Mouse (Mus musculus): ENCODE results near the gene Syn3. TPM values are rescaled to one million over a fixed set of nuclear protein-coding genes. Genes with fewer than 3 reads are reported as not detected.

The Syn3 gene
- total RNA-seq, 2 experiments from 2014 or later = 5.0 to 6.8 TPM

DNA sequence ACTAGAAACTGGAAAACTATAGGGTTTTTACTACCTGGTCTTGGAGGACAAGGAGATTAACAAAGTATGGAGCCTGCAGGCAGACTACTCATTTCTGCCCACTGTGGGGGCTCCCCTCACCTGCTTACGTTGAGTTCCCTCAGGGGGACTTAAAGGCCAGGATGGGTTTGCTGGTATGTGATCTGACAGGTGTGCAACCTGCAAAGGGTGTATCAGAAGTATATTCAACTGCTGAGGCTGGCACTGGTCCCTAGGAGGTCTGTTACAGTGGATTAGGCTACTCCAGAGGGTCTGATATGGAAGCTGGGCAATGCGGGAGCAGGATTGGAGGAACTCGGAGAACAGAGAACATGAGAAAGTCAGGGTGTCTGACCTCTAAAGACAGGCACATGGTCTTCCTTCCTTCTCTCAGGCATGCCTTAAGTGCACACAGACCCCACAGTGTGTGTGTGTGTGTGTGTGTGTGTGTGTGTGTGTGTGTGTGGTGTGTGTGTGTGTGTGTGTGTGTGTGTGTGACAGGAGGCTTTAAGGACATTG lies 157.6 kb downstream of the Syn3 start:
- no peak for DNase-seq (ENCODE audit: low spot score in 2 of 2)

DNA sequence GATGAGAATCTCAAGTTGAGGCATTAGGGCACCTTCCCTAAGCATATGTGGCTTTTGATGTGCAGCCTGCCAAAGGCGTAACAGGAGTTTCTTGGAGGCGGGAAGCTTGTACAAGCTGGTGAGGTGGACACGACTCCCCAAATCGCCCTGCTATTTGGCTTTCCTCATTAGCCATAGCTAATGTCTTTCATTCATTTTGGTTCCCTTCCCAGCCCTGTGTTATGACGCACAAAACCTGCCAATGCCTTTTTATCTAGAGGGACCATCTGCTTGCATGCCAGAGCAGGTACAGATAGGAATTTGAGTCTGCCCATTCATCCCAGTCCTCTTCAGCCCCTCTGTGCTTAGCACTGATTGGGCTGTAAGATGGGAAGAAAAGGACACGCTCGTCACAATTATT lies 158.3 kb downstream of the Syn3 start:
- no peak for DNase-seq (ENCODE audit: low spot score in 2 of 2)

DNA sequence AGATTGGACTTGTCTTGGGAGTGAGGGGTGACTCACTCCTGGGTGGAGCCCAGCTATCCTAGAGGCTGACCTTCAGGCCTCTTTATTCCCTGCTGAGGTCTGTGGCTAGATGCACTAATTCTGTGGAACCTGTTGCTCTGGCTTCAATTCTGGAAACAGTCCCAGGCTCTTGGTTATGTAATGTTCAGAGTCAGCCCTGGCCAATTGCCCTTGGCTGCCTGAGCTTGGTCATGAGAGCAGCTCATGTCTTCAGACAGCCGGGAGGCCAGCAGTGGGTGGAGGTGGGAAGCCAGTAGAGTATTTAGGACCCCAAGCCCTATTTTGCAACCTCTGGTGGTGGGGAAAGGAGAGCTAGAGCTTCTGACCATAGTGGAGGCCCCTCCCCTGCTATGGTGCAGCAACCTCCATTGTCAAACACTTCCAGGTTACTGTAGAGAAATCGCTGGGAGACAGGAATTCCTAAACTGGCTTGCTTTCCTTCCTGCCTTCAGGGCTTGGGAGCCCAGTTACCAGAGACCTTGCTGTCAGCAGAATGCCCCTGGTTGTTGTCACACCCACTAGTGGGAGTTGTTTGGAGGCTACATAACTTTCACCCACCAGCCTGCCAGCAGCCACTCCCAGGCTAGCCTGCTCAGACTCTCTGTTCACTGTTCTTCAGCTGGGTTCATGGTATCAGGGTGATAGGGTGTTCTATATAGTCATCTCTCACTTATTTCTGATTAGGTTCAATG lies 158.9 kb downstream of the Syn3 start:
- DNase-seq (ENCODE audit: low spot score in 2 of 2) = peak; percentile 51 to 72

DNA sequence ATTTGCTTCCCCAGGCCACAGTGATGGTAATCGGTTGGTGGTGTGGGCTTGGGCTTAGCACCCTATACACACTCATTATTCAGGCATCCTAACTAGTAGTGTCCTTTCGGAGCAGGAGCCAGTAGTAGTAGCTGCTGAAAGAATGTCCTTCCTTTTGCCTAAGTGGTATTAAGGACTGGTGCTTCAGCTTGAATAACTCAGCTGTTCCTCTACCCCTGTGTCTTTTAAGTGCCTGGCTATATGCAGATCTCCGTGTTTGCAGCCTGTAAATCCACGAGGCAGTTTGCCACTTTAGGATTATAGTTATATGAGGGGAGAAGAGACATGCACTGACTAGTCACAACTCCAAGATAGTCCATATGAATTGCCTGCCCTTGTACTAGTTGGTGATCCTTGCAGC lies 159.6 kb downstream of the Syn3 start:
- no peak for DNase-seq (ENCODE audit: low spot score in 2 of 2)

DNA sequence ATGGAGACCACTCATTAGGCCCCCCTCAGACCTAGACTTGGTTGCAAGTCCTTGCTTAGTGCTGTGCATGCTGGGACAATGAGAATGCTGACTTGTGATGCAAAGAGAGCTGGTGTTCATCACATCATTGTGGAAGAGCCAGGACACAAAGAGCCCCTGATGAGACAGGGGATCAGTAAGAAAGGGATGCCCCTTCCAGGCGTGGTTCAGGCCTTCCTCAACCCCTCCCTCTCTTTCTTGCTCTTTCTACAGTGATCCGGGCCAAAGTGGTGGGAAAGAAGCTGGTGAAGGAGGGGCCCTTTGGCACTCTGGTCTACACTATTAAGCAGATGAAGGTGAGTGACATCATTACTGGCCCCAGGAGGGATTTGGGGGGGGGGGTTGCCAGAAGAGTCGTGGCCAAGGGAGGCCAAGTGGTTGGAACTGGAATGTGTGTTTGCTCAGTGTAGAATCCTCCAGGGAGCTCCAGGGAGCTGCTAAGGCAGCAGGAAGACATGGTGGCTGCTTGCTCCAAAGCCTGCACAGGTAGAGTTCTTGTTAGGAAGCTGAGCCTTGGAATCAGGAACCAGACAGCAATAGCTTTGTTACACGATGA lies 160.5 kb downstream of the Syn3 start:
- no peak for DNase-seq (ENCODE audit: low spot score in 2 of 2)

DNA sequence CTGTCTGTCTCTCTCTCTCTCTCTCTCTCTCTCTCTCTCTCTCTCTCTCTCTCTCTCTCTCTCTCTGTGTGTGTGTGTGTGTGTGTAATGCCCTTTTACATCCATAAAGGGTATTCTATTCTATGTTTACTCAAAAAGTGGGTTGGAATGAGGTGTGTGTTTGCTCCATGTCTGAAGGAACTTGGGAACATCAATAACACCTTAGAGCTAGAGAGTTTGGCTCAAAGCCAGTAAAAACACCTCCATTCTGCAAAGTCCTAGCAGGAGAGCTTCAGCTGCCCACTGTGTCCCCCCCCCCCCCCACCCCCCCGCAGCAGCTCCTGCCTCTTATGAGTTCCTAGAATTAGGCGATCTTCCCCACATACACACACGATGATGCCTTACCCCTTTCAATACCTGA lies 161.5 kb downstream of the Syn3 start:
- DNase-seq (ENCODE audit: low spot score in 2 of 2) = no peak

DNA sequence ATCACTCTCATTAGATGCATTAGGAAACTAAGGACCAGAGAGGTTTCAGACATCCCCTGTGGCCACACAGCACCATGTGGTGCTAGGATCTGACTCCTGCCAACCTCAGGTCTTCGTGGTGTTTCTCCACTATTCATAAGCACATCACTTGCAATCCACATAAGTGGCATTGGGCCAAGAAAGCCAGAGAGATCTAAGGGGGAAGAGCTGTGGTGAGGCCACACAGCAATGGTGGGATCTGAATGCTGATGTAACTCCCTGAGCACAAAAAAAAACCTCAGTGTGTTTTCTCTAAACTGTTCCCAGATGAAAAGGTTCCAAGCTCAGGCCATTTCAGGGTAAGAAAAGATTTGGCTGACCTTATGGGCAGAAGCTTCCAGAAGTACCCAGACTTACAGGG lies 162.2 kb downstream of the Syn3 start:
- DNase-seq (ENCODE audit: low spot score in 2 of 2) = no peak

DNA sequence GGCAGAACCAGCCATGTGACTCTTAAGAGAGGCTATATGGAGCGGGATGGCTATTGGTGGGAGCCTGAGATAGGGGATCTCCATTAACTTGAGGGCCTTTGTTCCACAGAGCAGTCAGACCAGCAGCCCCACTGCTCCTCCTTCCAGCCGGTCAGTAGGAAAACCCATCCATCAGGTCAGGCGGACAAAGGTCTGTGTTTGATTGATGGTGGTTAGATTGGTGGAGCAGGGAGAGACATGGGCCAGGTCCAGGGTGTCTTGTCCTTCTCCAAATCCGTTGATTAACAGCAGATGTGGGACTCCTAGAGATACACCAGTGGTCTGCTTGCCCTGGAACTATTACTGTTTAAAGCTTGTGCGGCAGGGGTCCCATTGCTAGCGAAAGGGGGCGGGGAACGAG lies 164.1 kb downstream of the Syn3 start:
- no peak for DNase-seq (ENCODE audit: low spot score in 2 of 2)

DNA sequence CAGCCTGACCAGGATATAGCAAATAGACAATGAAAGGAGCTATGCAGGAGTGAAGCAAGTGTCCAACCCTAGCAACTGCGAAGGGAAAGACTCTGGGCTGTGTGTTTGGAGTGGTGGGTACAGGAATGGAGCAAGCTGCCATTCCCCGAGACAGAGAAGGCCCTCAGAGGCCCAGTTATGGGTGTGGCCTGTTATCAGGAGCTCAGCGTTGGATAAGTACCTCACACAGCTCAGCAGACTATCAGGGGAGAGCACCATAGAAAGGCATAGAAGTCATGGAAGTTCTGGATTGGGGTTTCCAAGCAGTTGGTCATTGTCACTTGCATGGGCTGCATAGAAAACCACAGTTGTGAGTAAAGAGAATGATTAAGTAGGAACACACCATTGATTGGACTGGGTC lies 165.8 kb downstream of the Syn3 start:
- DNase-seq (ENCODE audit: low spot score in 2 of 2) = no peak

DNA sequence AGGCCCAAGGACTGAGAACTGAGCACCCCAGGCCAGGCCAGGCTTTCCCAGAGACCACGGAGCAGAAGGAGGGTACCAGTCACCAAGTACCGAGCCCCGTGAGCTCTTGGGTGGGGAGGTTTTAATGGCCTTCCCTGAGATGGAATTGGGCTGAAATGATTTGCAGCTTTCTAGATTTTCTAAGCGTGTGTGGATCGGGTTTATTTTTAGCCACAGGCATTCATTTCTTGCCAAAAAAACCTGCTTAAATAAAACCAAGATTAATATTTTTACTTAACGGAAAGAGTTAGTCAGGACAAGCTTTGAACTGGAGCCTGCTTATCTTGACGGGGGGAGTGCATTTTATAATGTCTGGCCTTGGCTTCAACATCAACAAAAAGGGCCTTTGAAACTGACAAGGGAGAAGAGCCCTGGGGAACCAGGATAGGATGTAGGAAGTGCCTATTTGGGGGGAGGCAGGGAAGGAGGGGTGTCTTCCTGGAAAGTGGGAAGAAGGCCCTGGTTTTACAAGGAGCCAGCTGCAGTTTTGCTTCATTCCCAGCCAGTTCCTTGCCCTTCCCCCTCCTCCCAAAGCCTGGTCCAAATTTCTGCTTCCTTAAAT lies 166.9 kb downstream of the Syn3 start:
- no peak for DNase-seq (ENCODE audit: low spot score in 2 of 2)

DNA sequence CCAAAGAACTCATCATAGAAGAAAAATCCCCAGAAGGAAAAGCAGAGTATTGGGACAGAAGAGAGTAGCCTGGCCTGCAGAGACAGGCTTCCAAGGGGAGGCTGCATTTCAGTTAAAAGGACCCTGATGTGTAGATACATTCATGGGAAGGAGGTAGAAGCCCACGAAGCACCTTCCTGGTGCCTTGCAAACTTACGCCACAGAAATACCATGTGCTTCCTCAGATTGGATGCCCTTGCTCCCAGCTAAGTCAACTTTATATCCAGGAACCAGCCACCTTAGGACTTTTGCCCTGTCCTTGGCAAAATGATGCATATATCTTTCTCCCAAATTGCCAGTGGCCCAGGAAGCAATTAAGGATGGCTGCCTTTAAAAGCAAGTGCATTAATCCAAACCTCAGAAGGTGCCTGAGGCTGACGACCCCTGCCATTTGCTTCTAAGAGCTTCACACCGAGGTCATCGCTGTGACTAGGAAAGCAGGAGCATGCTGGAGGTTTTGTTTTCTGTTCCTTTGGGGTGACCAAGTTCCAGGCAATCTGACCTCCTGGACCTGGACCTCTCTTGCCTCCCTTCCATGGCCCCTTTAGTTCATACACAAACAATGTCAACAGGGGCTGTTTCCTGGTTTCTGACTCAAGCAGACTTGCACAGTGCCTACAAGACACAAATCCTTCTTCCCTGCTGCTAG lies 167.6 kb downstream of the Syn3 start:
- no peak for DNase-seq (ENCODE audit: low spot score in 2 of 2)

DNA sequence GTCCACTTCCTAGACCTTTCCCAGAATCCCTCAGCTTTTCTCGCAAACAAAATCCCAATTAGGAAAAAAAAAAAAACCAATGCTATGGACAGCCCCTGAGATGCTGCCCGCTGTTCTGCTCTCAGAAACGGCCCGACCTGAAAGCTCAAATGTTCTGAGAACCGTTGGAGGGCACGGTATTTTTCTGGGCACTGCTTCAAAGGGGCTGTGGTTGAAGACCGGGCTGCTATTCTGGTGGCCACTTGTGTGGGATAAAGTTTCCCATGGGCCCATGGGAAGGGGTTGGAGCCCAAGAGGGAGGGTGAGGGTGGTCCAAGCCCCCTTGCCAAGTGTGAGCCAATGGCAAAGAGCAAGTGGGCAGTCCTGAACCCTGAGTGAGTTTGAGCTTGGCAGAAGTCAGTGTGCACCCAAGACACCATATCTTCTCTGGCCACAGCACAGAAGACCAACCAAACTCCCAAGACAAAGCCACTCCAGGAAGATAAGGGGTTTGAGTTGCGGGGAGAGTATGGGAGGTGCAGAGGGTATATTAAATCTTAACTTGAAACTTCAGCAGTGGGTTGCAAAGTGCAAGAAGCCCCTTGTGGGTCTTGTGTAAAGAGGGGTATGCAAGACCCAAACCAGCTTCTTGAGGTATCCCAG lies 169.3 kb downstream of the Syn3 start:
- no peak for DNase-seq (ENCODE audit: low spot score in 2 of 2)

DNA sequence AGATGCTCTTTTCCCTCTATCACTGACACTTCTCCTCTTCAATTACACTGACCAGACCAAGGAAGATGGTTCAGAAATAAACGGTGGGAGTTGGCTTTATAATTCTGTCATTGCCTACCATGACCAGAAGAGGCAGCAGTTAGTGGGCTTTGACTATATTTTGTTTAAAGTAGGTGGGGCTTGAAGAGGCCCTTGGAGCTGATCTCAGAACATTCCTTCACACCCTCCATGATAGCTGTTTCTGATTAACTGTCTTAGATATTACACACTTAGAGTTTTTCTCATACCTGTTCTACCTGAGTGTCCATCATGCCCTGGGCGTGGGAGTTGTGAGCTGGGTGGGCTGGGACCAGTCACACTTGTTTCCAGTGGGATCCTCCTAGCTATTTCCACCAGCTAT lies 170.0 kb downstream of the Syn3 start:
- DNase-seq (ENCODE audit: low spot score in 2 of 2) = no peak

DNA sequence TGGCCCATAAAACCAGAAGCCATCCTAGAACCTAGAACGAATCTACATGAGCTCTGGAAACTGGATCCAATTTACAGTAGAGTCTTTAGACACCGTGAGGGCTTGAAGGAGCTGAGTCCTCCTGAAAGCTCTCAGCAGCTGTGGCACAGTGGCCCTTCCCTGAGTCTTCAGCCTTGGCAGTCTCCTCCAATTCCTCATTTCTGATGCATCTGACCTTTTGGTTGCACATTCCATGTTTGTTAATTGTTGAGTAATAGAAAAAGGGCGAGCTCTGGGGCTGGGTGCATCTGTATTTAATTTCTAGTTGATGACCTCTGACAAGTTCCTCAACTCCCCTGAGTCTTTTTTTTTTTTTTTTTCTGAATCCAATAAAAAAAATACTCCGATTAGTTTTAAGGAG lies 170.6 kb downstream of the Syn3 start:
- DNase-seq (ENCODE audit: low spot score in 2 of 2) = no peak

DNA sequence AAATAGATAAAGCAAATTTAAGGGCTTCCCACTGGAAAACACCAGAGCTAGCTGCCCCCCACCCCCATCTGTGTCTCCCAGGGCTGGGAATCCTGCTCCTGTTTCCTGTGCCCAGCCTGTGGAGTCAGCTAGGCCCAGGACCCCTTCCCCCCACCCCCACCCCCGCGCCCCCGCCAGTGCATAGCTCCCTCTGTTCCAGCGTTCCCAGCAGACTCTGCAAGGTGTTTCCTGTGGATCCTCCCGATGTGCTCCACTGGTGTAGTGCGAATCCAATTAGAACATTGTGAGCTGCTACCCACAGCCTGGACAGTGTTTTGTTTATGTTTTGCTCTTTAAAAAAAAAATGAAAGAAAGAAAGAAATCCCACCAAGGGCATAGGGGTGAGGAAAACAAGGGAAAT lies 173.4 kb downstream of the Syn3 start:
- no peak for DNase-seq (ENCODE audit: low spot score in 2 of 2)

DNA sequence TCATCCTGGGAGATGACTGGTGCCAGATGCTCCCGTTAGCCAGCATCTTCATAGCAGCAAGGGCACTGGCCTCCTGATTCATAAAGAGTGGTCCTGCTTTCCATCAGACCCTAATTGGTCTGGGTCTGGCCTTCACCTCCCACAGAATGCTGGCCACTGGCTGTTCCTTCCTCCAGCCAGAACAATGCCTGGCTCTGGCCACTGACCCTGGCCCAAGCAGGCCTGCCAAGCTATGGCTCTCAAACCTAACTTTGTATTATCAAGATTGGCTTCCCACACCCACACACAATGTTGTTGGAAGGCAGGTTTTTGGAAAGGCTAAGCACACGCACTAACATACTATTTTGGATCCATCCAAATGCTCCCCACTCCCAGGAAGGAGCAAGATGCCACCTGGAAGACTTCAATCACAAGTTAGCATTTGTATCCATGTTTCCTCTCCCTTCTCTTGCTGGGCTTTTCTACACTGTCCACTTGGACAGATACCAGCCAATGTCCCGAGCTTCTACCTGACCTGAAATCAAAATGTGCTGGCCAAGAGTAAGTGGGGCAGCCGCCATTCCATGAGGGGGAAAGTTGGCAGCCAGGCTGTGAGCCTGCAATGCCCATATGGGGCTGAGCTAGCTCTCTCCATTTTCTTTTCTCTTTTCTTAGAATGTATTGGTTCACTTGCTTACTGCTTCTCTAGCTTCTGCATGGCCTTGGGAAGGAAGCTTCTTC lies 175.3 kb downstream of the Syn3 start:
- DNase-seq (ENCODE audit: low spot score in 2 of 2) = no peak

DNA sequence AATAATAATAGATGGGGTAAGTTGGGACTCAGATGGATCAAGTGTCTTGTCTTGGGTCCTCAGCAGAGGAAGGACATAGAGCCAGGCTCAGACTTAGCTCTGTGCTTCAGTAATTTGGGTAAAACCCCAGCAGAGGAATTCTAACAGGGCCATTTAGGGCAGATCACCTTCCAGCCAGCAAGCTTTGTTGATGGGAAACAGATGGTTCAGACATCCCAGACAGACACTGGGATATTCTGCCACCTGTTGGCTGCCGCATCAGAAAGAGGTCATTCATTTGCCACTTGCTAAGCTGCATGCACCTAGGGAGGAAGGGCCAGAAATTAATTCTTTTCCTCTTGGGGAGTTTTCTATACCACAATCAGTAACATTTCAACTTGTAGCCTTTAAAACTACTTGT lies 176.7 kb downstream of the Syn3 start:
- no peak for DNase-seq (ENCODE audit: low spot score in 2 of 2)

DNA sequence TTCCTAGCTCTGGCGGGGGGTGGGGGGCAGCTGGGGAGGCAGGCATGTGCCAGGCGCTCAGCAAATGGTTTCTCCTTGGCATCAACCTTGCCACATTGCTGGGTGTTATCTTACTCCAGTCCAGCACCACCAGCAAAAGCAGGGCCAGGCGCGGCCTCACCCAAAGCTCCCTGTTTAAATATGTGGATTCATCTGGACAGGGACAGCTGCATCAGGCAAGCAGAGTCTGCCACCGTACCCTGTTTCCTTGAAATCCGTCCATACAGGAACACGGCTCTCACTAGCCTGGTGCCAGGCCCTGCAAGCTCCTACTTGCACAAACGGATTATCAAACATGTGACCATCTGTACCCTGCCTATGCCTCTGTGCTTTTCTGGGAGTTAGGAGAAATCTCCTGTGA lies 177.5 kb downstream of the Syn3 start:
- DNase-seq (ENCODE audit: low spot score in 2 of 2) = no peak

DNA sequence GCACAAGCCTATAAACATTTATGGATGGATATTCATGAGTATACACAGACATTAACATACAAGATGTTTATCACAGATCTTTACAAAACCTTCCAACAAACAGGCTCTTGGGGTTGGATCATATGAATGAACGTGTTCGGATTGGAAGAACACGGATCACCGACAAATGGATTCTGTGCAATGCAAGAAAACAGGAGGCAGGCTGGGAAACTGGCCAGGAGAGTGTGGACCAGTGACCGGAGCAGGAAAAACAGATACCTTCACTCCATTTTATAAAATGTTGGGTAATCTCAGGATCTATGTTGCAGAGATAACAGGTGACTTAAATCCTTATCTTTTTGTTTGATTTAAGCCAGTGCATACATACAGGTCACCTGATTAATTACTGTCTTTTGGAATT lies 178.5 kb downstream of the Syn3 start:
- no peak for DNase-seq (ENCODE audit: low spot score in 2 of 2)

DNA sequence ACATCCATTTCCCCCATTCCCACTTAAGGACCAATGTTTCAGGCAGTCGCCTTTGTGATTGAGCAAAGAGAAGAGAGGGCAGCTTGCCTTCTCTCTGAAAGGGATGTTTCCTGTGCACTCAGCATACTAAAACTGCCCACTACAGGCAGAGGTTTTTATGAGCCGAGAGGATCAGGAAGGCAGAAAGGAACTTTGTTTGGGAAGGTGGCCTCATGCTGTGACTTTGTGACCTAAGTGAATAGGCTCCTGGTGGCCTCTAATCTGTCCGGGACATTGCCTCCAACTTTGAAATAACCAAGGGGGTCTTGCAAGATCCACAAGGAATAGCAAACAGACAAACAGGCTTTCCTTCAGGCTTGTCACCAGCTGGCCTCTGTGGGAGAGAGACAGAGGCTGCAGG lies 179.2 kb downstream of the Syn3 start:
- no peak for DNase-seq (ENCODE audit: low spot score in 2 of 2)

Data from adrenal gland, postnatal 4 days (tissue).